Mouse (Mus musculus) lung, adult 2 months (tissue): ENCODE results near the gene Krt33b. TPM values are rescaled to one million over a fixed set of nuclear protein-coding genes. Genes with fewer than 3 reads are reported as not detected.
A peak's percentile ranks its signal among the peaks of the same experiment; 100 is the strongest.

Source experiments
- DNase-seq: peaks from one replicate; pipeline ENCODE4 v3.0.0; 2022
- H3K4me1 ChIP-seq: fragments of 200-500 bp; 2 replicates; pipeline ENCODE4 v1.6.1; 2011; ENCODE audit warnings: low read length; ENCODE audit not compliant: control insufficient read depth, insufficient read depth
- H3K4me3 ChIP-seq: fragments of 200-500 bp; replicated peaks from 2 replicates; pipeline ENCODE3; 2011; ENCODE audit warnings: low read depth, mild to moderate bottlenecking, control low read depth, low read length; ENCODE audit errors: extremely low read depth
- CTCF ChIP-seq: fragments of 200-500 bp; IDR thresholded peaks from 2 replicates; pipeline ENCODE4 v1.5.1; 2011; ENCODE audit warnings: mild to moderate bottlenecking, low read length, control low read depth; ENCODE audit not compliant: insufficient read depth
- POLR2A ChIP-seq: fragments of 200-500 bp; IDR thresholded peaks from 2 replicates; pipeline ENCODE4 v1.6.1; 2011; ENCODE audit warnings: low read depth, mild to moderate bottlenecking, control low read depth, low read length, borderline replicate concordance; ENCODE audit errors: extremely low read depth
- WGBS: fragments of 180-500 bp; shearing (Covaris S2); methylation state at CpG from one replicate; pipeline ENCODE4 v1.1.7; 2018; 5-methylcytosine and 5-hydroxymethylcytosine counted together
- polyA plus RNA-seq: library from polyadenylated mRNA; depleted of rRNA; stranded (reverse); fragments of >200 nt; gene quantifications from 2 replicates; pipeline ENCODE4 v1.2.3, GENCODE M21; 2012

Krt33b gene
- polyA plus RNA-seq, 1 experiment: not detected

- WGBS: 19% methylated on average over 6 of the region's 6 CpGs
- Histone ChIP-seq H3K4me1 (no peaks in the 10 kb centered on the region), H3K4me3 (no peak overlapping the region)
- no peak for DNase-seq
- TF ChIP-seq POLR2A (no peak), CTCF (peak; percentile 69)
Observed at GRCm38 (mm10) chr11:100004846-100005245, 24.8 kb downstream of the Krt33b start.

GRCm38 (mm10) chr11:99999091-99999490, 30.6 kb downstream of the Krt33b start:
- Histone ChIP-seq H3K4me1 (no peaks in the 10 kb centered on the region; the same call in 1 of the 2 replicates), H3K4me3 (no peak overlapping the region)
- WGBS: 74% methylated on average over 7 of the region's 7 CpGs
- no peak for DNase-seq
- TF ChIP-seq POLR2A (no peak), CTCF (no peak)

DNA sequence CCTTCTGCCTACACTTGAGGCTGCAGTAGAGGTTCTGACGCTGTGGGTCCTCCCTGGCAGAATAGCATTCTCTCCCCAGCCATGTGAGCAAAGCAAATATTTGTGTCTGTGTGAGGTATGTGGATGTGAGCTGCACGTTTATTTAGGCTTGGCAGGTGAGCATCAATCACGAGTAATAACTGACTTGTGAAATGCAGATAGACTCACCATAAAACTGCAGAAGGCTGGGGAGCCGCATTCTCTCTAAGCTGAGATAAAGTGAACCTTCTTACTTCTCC, 35.3 kb downstream of the Krt33b start:
- TF ChIP-seq POLR2A (no peak), CTCF (no peak)
- H3K4me1 ChIP-seq: no peaks in the 10 kb centered on the region; the same call in 1 of the 2 replicates
- no peak for DNase-seq
- no peak overlapping the region for H3K4me3 ChIP-seq
- 32% methylated on average over 4 of the region's 4 CpGs for WGBS

- TF ChIP-seq POLR2A (no peak), CTCF (no peak)
- H3K4me3 ChIP-seq: no peak within 1 kb of the TSS
- 18% methylated on average over 26 of the region's 26 CpGs for WGBS
Observed at GRCm38 (mm10) chr11:99993620-99994383, 35.9 kb downstream of the Krt33b start, which contains the start of gene Krtap17-1. Gene Krtap17-1 (minus strand): TSS chr11:99993994.

GRCm38 (mm10) chr11:99990571-99990970, 39.1 kb downstream of the Krt33b start:
- no peak for DNase-seq
- no peak overlapping the region for H3K4me3 ChIP-seq
- 73% methylated on average over 3 of the region's 3 CpGs for WGBS
- no peaks in the 10 kb centered on the region; the same call in 1 of the 2 replicates for H3K4me1 ChIP-seq
- no peak for TF ChIP-seq POLR2A
- no peak for TF ChIP-seq CTCF

More at GRCm38 (mm10) chr11:99993620-99994383, 35.9 kb downstream of the Krt33b start, which contains the start of gene Krtap17-1:
- peak; percentile 19 for DNase-seq
- no peaks in the 10 kb centered on the region; the same call in 1 of the 2 replicates for H3K4me1 ChIP-seq

- WGBS: 74% methylated on average over 6 of the region's 6 CpGs
- TF ChIP-seq POLR2A: no peak
- no peak for TF ChIP-seq CTCF
Observed at GRCm38 (mm10) chr11:99989881-99990405, 39.7 kb downstream of the Krt33b start.

GRCm38 (mm10) chr11:99988530-99988929, 41.1 kb downstream of the Krt33b start:
- Histone ChIP-seq H3K4me3 (no peak overlapping the region), H3K4me1 (no peaks in the 10 kb centered on the region)
- 87% methylated on average over 3 of the region's 3 CpGs for WGBS
- DNase-seq: no peak
- TF ChIP-seq POLR2A: no peak
- no peak for TF ChIP-seq CTCF

More at GRCm38 (mm10) chr11:99989881-99990405, 39.7 kb downstream of the Krt33b start:
- H3K4me1 ChIP-seq: no peaks in the 10 kb centered on the region; the same call in 1 of the 2 replicates
- no peak overlapping the region for H3K4me3 ChIP-seq
- no peak for DNase-seq

DNA sequence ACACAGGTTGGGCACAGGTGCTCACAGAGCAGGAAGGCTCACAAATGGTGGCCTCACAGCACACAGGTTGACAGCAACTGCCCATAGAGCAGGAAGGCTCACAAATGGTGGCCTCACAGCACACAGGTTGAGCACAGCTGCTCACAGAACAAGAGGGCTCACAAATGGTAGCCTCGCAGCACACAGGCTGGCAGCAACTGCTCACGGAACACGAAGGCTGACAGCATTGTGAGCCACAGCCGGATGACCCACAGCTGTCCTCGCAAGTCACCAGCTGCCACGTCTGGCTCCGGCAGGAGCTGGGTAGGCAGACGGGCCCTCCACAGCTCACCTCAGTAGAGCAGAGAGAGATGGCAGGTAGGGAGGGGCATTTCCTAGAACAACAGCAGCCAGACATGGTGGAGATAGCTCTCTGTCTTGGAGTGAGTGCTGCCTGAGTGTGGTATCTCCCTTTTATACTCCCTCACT, 43.5 kb downstream of the Krt33b start, which contains the start of gene Krtap16-1:
Gene Krtap16-1 (minus strand): TSS at position 418 of the 468 bp plus-strand sequence.
- no peak within 1 kb of the TSS for H3K4me3 ChIP-seq

DNA sequence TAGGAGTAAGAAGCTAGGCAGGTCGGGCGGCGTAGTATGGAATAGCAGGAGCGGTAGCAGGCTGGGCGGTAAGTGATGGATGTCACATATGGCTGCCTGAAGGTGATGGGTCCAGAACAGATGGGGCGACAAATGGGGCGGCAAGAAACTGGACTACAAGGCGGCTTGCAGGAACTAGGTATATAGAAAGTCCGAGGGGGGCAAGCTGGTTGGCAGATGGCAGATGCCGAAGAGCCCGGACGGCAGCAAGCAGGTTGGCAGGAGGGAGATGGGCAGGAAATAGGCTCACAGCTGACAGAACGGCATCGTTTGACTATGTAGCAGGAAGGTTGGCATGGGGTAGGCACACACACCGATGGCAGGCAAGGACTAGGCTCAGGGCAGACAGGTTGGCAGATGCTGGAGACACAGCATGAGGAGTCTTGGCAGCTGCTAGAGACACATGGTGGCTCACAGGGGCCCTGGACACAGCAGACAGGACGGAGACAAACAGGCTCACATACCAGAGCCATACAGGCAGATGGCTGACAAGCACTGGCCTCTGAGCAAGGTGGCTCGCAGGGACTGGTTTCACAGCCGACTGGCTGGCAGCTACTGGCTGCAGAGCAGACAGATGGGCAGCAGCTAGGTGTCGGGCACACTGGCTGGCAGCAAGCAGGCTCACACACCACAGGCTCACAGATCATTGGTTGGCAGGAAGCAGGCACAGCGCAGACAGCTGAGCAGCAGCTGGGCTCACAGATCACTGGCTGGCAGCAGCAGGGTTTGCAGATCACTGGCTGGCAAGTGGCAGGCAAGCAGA, 44.2 kb downstream of the Krt33b start:
- 68% methylated on average over 20 of the region's 20 CpGs for WGBS
- Histone ChIP-seq H3K4me3 (no peak overlapping the region), H3K4me1 (no peaks in the 10 kb centered on the region)
- DNase-seq: no peak
- no peak for TF ChIP-seq POLR2A
- TF ChIP-seq CTCF: no peak

More for the DNA sequence above, 43.5 kb downstream of the Krt33b start, which contains the start of gene Krtap16-1:
- no peak for DNase-seq
- no peak for TF ChIP-seq CTCF
- no peak for TF ChIP-seq POLR2A
- WGBS: 71% methylated on average over 8 of the region's 8 CpGs
- H3K4me1 ChIP-seq: no peaks in the 10 kb centered on the region
